Mouse (Mus musculus) lung, adult 2 months (tissue): ENCODE measurements around the gene Gclm.

Experiments used
- CTCF ChIP-seq: fragments of 200-500 bp; IDR thresholded peaks from 2 replicates; pipeline ENCODE4 v1.5.1; 2011; ENCODE audit warnings: mild to moderate bottlenecking, low read length, control low read depth; ENCODE audit not compliant: insufficient read depth
- POLR2A ChIP-seq: fragments of 200-500 bp; IDR thresholded peaks from 2 replicates; pipeline ENCODE4 v1.6.1; 2011; ENCODE audit warnings: low read depth, mild to moderate bottlenecking, control low read depth, low read length, borderline replicate concordance; ENCODE audit errors: extremely low read depth

DNA sequence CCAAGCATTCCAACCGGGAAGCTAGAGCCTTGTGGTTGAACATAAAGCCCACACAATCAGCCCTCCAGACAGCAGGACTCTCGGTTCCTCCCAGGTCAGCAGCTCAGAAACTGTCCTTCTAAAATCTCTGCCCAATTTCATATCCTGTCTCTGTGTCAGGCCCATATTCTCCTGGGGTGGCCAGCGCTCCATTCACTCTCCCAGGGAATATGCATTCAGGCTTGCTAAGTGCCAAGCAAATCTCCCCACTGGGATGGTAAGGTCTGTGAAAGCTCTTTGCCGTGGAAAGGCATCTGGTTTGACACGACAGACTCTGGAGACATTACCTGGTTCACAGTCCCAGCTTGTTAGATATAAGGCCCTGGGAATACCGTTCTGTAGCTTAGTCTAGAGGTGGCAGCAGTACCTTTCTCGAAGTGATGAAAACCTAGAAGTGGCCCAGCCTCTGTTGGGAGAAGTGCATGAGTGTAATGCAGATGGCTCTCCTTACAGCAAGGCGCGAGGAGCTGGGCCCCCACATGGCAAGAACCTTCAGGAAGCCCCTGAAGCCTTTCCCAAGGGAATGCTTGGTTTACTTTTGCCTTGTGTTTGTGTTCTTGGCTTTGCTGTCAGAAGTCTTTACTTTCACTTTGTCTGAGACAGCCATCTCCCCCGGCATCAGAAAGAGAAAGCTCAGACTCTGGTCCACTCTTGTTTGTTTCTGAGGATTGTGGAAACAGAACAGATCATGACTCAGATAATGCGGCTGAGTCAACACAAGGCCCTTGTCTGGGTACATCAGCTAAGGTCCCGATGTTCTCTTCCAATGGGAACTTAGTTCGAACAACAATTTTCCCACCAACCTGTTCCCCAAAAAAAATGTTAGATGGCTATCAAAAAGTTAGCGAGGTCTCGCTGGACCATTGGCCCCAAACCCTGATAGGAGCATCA is 36.8 kb upstream of the Gclm start:
- no peak for TF ChIP-seq POLR2A
- no peak for TF ChIP-seq CTCF
